Mouse (Mus musculus) midbrain, embryonic 12.5 days (tissue): Measurements from ENCODE around the gene Vps45. TPM values are rescaled to one million over a fixed set of nuclear protein-coding genes. Genes with fewer than 3 reads are reported as not detected.

Experiments used
- ATAC-seq: fragments of 200-750 bp; cut with Nextera tagmentation; 2 replicates; pipeline ENCODE4 v1.8.0; 2017; ENCODE audit warnings: low read depth, moderate TSS enrichment, moderate library complexity; ENCODE audit not compliant: low FRiP score
- H3K27ac ChIP-seq: fragments of 300-500 bp; sonication (generic); replicated peaks from 2 replicates; pipeline ENCODE4 v1.5.1; 2016; ENCODE audit warnings: mild to moderate bottlenecking
- H3K27me3 ChIP-seq: fragments of 300-500 bp; sonication (generic); 2 replicates; pipeline ENCODE4 v1.6.1; 2016; ENCODE audit warnings: mild to moderate bottlenecking
- H3K36me3 ChIP-seq: fragments of 300-500 bp; sonication (generic); 2 replicates; pipeline ENCODE4 v1.6.1; 2016
- H3K4me1 ChIP-seq: fragments of 300-500 bp; sonication (generic); 2 replicates; pipeline ENCODE4 v1.6.1; 2016
- H3K4me2 ChIP-seq: fragments of 300-500 bp; sonication (generic); replicated peaks from 2 replicates; pipeline ENCODE4 v1.6.1; 2016; ENCODE audit warnings: mild to moderate bottlenecking, moderate library complexity
- H3K4me3 ChIP-seq: fragments of 300-500 bp; sonication (generic); 2 replicates; pipeline ENCODE4 v1.5.1; 2016; ENCODE audit warnings: mild to moderate bottlenecking
- H3K9ac ChIP-seq: fragments of 300-500 bp; sonication (generic); replicated peaks from 2 replicates; pipeline ENCODE4 v1.6.1; 2016; ENCODE audit warnings: mild to moderate bottlenecking, moderate library complexity
- H3K9me3 ChIP-seq: fragments of 300-500 bp; sonication (generic); 2 replicates; pipeline ENCODE4 v1.6.1; 2016; ENCODE audit warnings: mild to moderate bottlenecking
- WGBS: fragments of 180-500 bp; shearing (Covaris S2); methylation state at CpG from one replicate; pipeline ENCODE4 v1.1.7; 2016; 5-methylcytosine and 5-hydroxymethylcytosine counted together
- polyA plus RNA-seq: library from polyadenylated mRNA; unstranded; fragments of >200 nt; fragmentation: Nextera tagmentation; extraction: Ambion mirVana; gene quantifications from 2 replicates; pipeline ENCODE4 v1.2.1, GENCODE M21; 2016

Vps45 gene
- polyA plus RNA-seq, 1 experiment from 2014 or later: 39.7 TPM

DNA sequence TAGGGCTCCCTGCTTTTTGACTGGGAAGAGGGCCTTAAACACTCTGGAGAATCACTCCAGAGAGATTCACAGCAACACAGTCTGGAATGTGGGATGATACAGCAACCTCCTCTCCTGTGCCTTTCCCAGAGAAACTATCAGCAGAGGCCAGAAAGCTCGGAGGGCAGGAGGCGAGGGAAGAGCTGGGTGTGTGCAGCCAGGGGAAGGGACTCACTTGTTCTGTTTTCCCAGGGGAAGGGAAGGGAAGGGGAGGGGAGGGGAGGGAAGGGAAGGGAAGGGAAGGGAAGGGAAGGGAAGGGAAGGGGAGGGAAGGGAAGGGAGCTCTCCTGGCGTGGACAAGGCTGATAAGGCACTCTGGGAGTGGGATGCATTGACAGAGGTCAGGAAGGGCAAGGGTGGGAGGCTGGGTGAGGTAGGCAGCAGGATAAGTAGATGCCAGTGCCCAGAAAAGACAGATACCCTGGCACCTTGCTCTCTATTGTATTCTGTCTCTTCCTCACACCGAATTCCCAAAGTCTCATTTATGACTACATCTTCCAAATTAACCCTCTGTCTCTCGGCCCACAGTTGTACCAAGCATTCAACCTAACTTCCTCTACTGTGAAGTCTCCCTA, 65.2 kb downstream of the Vps45 start:
- ATAC-seq: no peak
- H3K9ac ChIP-seq: peak overlapping the region; percentile 98
- 0 out of 2 replicates have a peak overlapping the region, but pooled peaks have one; percentile 97 for H3K27ac ChIP-seq
- H3K4me3 ChIP-seq: peak overlapping the region; percentile 78
- no peaks in the 10 kb centered on the region for H3K27me3 ChIP-seq
- no peaks in the 10 kb centered on the region for H3K9me3 ChIP-seq
- H3K4me2 ChIP-seq: peak overlapping the region; percentile 93
- H3K4me1 ChIP-seq: peaks cover 42% of the 10 kb centered on the region
- WGBS: 46% methylated on average over 5 of the region's 5 CpGs
- peaks cover 45% of the 10 kb centered on the region for H3K36me3 ChIP-seq

- Histone ChIP-seq H3K27ac (no peak overlapping the region), H3K27me3 (0 out of 2 replicates have a peak, but pooled peaks cover 6% of the 10 kb centered on the region), H3K4me3 (no peak overlapping the region), H3K4me2 (no peak overlapping the region), H3K9ac (no peak overlapping the region), H3K4me1 (peaks cover 44% of the 10 kb centered on the region), H3K36me3 (peaks cover 57% of the 10 kb centered on the region), H3K9me3 (no peaks in the 10 kb centered on the region)
- ATAC-seq: no peak
- WGBS: 94% methylated on average over 12 of the region's 12 CpGs
Measured at GRCm38 (mm10) chr3:95990413-95990941, 67.8 kb downstream of the Vps45 start.

DNA sequence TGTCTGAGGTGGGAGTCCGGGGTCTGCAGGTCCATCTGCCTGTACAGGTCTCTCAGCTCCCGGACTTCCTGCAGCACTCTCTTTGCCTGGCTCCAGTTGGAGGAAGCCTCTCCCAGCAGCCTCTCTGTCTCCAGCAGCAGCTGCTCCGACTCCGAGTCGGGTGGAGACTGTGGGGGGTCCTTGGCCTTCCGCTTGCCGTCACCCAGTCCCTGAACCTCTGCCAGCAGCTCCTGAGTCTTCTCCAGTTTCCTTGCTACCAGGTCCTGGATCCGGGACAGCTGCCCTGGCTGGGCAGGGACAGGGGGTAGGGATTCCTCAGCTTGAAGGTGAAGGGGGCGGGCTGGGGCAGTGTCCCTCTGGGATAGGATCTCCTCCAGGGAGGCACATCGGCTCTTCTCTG, 69.3 kb downstream of the Vps45 start:
- ATAC-seq: no peak
- Histone ChIP-seq H3K4me2 (no peak overlapping the region), H3K36me3 (peaks cover 57% of the 10 kb centered on the region), H3K4me1 (peaks cover 47% of the 10 kb centered on the region), H3K4me3 (no peak overlapping the region), H3K27me3 (0 out of 2 replicates have a peak, but pooled peaks cover 6% of the 10 kb centered on the region), H3K9ac (no peak overlapping the region), H3K9me3 (no peaks in the 10 kb centered on the region), H3K27ac (no peak overlapping the region)
- 65% methylated on average over 10 of the region's 10 CpGs for WGBS

GRCm38 (mm10) chr3:95988138-95988537, 70.1 kb downstream of the Vps45 start:
- WGBS: 95% methylated on average over 1 of the region's 1 CpGs

DNA sequence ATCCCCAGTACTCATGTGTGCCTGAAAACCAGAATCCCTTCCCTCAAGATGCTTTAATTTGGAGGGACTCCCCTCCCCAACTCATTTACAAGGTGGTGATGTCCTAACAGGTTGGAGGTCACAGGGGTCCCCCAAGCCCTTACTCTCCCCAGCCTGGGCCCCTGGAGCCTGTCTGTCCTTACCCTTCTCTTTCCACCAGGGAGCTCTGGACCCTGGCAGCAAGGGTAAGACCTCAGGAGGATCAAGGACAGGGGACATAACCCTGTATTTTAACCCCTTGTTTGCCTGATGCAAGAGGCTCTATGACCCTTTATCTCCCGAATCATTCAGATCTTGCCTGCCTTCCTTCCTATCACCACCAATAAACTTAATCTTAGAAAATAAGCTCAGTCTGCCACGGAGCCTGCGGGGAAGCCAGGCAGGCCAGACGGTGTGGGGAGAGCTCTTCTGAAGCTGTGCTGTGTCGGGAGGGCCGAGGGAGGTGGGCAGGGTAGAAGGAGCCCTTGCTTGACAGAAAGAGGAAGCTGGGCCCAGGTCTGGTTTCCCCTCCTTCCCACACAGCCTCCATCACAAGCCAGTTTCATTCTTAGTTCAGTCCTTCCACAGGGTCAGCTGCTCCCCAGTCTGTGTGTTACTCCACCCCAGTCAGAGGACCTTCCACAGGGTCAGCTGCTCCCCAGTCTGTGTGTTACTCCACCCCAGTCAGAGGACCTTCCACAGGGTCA, 70.7 kb downstream of the Vps45 start:
- peaks cover 32% of the 10 kb centered on the region for H3K4me1 ChIP-seq
- no peak overlapping the region for H3K27ac ChIP-seq
- no peak overlapping the region for H3K9ac ChIP-seq
- no peak for ATAC-seq
- no peak overlapping the region for H3K4me3 ChIP-seq
- H3K27me3 ChIP-seq: 0 out of 2 replicates have a peak, but pooled peaks cover 6% of the 10 kb centered on the region
- H3K9me3 ChIP-seq: no peaks in the 10 kb centered on the region
- 81% methylated on average over 6 of the region's 6 CpGs for WGBS
- no peak overlapping the region for H3K4me2 ChIP-seq
- peaks cover 55% of the 10 kb centered on the region for H3K36me3 ChIP-seq

More at GRCm38 (mm10) chr3:95988138-95988537, 70.1 kb downstream of the Vps45 start:
- Histone ChIP-seq H3K4me3 (no peak overlapping the region), H3K36me3 (peaks cover 57% of the 10 kb centered on the region), H3K27me3 (0 out of 2 replicates have a peak, but pooled peaks cover 6% of the 10 kb centered on the region), H3K4me1 (peaks cover 38% of the 10 kb centered on the region), H3K4me2 (no peak overlapping the region), H3K9me3 (no peaks in the 10 kb centered on the region), H3K9ac (no peak overlapping the region), H3K27ac (peak overlapping the region; percentile 3; the same call in 1 of the 2 replicates)
- ATAC-seq: no peak

DNA sequence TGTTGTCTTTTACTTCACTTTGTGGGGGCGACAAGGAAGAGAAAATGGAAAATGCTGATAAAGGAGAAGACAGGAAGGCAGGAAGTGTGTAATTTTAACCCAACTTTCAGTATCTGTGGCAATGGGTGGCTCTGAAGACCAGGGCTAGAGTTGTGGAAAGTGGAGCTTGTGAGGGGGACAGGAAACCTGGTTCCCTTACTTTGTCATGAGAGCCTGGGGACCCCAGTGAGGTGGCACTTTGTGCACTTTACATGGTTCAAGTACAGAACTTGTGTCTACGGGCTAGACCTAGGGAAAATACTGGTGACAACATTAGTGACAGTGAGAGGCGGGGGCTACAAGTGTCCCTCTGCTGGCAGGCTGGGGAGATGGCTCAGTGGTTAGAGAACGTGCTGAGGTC, 71.3 kb downstream of the Vps45 start:
- H3K4me1 ChIP-seq: peaks cover 28% of the 10 kb centered on the region
- no peak overlapping the region for H3K4me3 ChIP-seq
- no peak overlapping the region for H3K4me2 ChIP-seq
- WGBS: 76% methylated on average over 4 of the region's 4 CpGs
- H3K27ac ChIP-seq: no peak overlapping the region
- no peak overlapping the region for H3K9ac ChIP-seq
- no peak for ATAC-seq
- no peaks in the 10 kb centered on the region for H3K9me3 ChIP-seq
- H3K27me3 ChIP-seq: 0 out of 2 replicates have a peak, but pooled peaks cover 6% of the 10 kb centered on the region
- peaks cover 50% of the 10 kb centered on the region for H3K36me3 ChIP-seq

DNA sequence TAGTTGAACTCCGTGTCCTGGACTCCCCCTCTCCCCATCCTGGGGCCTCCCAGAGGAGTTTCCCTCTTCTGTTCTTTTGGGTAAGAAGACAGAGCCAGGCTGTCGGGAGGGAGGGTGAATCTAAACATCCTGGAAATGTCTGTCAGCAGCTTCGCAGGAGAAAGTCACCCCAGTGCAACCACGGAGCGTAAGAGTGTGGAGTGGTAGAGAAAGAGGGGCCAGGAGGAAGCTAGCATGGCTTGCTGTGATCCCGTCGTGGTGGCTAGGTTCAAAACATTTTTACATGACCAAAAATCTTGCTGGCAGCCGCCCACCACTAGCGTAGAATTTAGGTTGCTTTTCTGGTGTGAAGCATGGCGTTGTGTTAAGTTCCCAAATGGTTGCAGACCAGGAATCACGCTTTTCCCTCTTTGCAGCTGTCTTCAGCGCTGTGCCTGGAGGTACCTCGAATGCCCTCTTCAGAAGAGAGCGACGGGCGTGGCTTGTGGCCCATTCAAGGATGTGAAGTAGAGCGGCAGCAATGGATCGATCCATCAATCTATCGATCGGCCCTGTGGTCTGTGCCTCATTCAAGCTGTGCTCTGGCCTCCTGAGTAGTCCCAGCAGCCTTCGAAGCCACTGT, 72.2 kb downstream of the Vps45 start:
- H3K27ac ChIP-seq: peak overlapping the region; percentile 88
- H3K36me3 ChIP-seq: peaks cover 41% of the 10 kb centered on the region
- H3K4me2 ChIP-seq: peak overlapping the region; percentile 46
- 3% methylated on average over 21 of the region's 21 CpGs for WGBS
- peak overlapping the region; percentile 13; the same call in 1 of the 2 replicates for H3K4me3 ChIP-seq
- no peaks in the 10 kb centered on the region for H3K9me3 ChIP-seq
- H3K9ac ChIP-seq: peak overlapping the region; percentile 56
- peaks cover 28% of the 10 kb centered on the region for H3K4me1 ChIP-seq
- peak; percentile 39; the same call in 1 of the 2 replicates for ATAC-seq
- 0 out of 2 replicates have a peak, but pooled peaks cover 6% of the 10 kb centered on the region for H3K27me3 ChIP-seq

GRCm38 (mm10) chr3:95985209-95986000, 72.9 kb downstream of the Vps45 start:
- H3K4me2 ChIP-seq: peak overlapping the region; percentile 46
- H3K9me3 ChIP-seq: no peaks in the 10 kb centered on the region
- H3K27ac ChIP-seq: peak overlapping the region; percentile 88
- H3K4me3 ChIP-seq: peak overlapping the region; percentile 13; the same call in 1 of the 2 replicates
- 0 out of 2 replicates have a peak, but pooled peaks cover 6% of the 10 kb centered on the region for H3K27me3 ChIP-seq
- peaks cover 28% of the 10 kb centered on the region for H3K4me1 ChIP-seq
- WGBS: 6% methylated on average over 12 of the region's 12 CpGs
- ATAC-seq: peak; percentile 86
- peaks cover 34% of the 10 kb centered on the region for H3K36me3 ChIP-seq
- H3K9ac ChIP-seq: peak overlapping the region; percentile 56

DNA sequence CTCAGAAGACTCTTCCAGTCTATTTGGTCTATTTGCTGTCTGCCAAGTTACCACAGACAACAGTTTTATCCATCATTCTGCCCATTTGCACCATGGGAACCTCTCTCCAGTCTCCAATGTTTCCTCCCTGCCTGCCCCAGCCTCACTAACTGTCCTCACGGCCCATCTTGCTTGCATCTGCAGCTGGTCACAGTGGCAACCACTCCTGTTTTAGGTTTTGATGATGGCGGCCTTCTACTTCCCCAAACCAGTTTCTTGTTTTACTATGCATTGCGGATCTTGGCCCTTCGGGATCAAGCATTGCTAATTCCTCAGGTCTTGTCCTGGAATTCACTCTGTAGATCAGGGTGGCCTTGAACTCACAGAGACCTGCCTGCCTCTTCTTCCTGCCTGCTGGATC, 76.1 kb downstream of the Vps45 start:
- H3K4me1 ChIP-seq: peaks cover 24% of the 10 kb centered on the region
- H3K27ac ChIP-seq: no peak overlapping the region
- WGBS: 86% methylated on average over 4 of the region's 4 CpGs
- H3K27me3 ChIP-seq: 0 out of 2 replicates have a peak, but pooled peaks cover under 1% of the 10 kb centered on the region
- ATAC-seq: no peak
- no peak overlapping the region for H3K4me3 ChIP-seq
- H3K36me3 ChIP-seq: peaks cover 3% of the 10 kb centered on the region; the same call in 1 of the 2 replicates
- no peak overlapping the region for H3K9ac ChIP-seq
- no peaks in the 10 kb centered on the region for H3K9me3 ChIP-seq
- no peak overlapping the region for H3K4me2 ChIP-seq

- Histone ChIP-seq H3K27me3 (no peaks in the 10 kb centered on the region), H3K9me3 (no peaks in the 10 kb centered on the region), H3K36me3 (no peaks in the 10 kb centered on the region), H3K4me2 (no peak overlapping the region), H3K27ac (no peak overlapping the region), H3K4me1 (peaks cover 7% of the 10 kb centered on the region), H3K4me3 (no peak overlapping the region), H3K9ac (no peak overlapping the region)
- WGBS: 87% methylated on average over 12 of the region's 12 CpGs
- no peak for ATAC-seq
Measured at GRCm38 (mm10) chr3:95980276-95980970, 77.8 kb downstream of the Vps45 start.

DNA sequence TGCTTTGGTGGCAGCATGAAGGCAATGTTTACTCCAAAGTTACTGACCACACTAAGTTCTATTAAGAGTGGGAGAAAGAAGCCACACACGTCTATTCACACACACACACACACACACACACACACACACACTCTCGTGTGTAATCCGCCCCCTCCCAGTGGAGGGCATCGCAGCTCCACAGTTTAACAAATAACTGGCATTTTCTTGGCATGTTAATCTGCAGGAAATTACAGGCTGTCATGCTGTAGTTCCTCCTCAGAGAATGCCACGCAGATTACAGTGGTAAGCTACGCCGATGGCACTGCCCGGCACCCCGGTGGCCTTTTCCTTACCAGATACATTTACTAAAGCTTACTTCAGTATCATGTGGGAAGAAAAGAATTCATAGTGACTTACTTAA, 80.0 kb downstream of the Vps45 start:
- Histone ChIP-seq H3K9ac (no peak overlapping the region), H3K4me1 (peaks cover 10% of the 10 kb centered on the region), H3K27me3 (peaks cover 10% of the 10 kb centered on the region; the same call in 1 of the 2 replicates), H3K4me3 (no peak overlapping the region), H3K9me3 (no peaks in the 10 kb centered on the region), H3K27ac (no peak overlapping the region), H3K4me2 (no peak overlapping the region), H3K36me3 (no peaks in the 10 kb centered on the region)
- no peak for ATAC-seq
- 83% methylated on average over 9 of the region's 9 CpGs for WGBS
